Mouse (Mus musculus): Measurements from ENCODE around the gene Ccdc30.

GRCm38 (mm10) chr4:119320896-119321550 is 94.3 kb downstream of the Ccdc30 start:
- TF ChIP-seq CTCF (IDR thresholded peaks at IDR 0.05; ENCODE audit: low read depth) (no peak), EP300 (optimal IDR thresholded peaks at IDR 0.05) (no peak)

Measured in stomach, postnatal 0 days (tissue).